Mouse (Mus musculus): ENCODE data around the gene Ift88.

Ift88 gene

GRCm38 (mm10) chr14:57523762-57524161 is 99.9 kb downstream of the Ift88 start:
- ChIA-PET CTCF (interaction anchor here in 2 of 4 experiments (0.5 to 1.4 kb wide), 2 partner anchors 10 to 431 kb away, joined by 3 to 4 read pairs; no protein-coding TSS in a partner anchor), POLR2A (interaction anchor here in 3 of 4 experiments (0.6 to 4.8 kb wide), 8 partner anchors 9 to 384 kb away, joined by 3 to 28 read pairs (median 3); partner anchors contain the start of gene Ift88 (in 1 of the 3))

GRCm38 (mm10) chr14:57524671-57525387 is 101.0 kb downstream of the Ift88 start, which contains the start of gene Il17d:
Gene Il17d, plus strand, starts transcription at chr14:57524777.
- POLR2A ChIA-PET, result interaction anchor here in 3 of 4 experiments (0.6 to 4.8 kb wide), 14 partner anchors 10 to 383 kb away, joined by 3 to 28 read pairs (median 4); partner anchors contain the start of genes Cryl1 (in 1 of the 3), Eef1akmt1 (in 1 of the 3), Ift88 (in 1 of the 3) and Xpo4 (in 1 of the 3)
- CTCF ChIA-PET, result interaction anchor here in 2 of 4 experiments (0.6 to 1.4 kb wide), 2 partner anchors 9 to 421 kb away, joined by 4 read pairs; no protein-coding TSS in a partner anchor

- ChIA-PET CTCF (interaction anchor here in 1 of 4 experiments (0.6 kb wide), 1 partner anchor 422 kb away, joined by 4 read pairs; no protein-coding TSS in a partner anchor), POLR2A (interaction anchor here in 3 of 4 experiments (0.6 to 4.8 kb wide), 13 partner anchors 9 to 139 kb away, joined by 3 to 28 read pairs (median 4); partner anchors contain the start of genes Cryl1 (in 2 of the 3), Eef1akmt1 (in 1 of the 3) and Xpo4 (in 1 of the 3))
Measured at GRCm38 (mm10) chr14:57525388-57526049, 101.7 kb downstream of the Ift88 start.

GRCm38 (mm10) chr14:57526050-57526623 is 102.3 kb downstream of the Ift88 start:
- CTCF ChIA-PET, result no interaction called here
- POLR2A ChIA-PET, result interaction anchor here in 2 of 4 experiments (0.8 to 4.8 kb wide), 12 partner anchors 8 to 138 kb away, joined by 3 to 28 read pairs (median 4); partner anchors contain the start of genes Cryl1 (in 1 of the 2), Eef1akmt1 (in 1 of the 2) and Xpo4 (in 1 of the 2)

GRCm38 (mm10) chr14:57527122-57527521 is 103.3 kb downstream of the Ift88 start:
- ChIA-PET POLR2A (interaction anchor here in 3 of 4 experiments (0.6 to 4.8 kb wide), 11 partner anchors 7 to 469 kb away, joined by 3 to 28 read pairs (median 7); partner anchors contain the start of genes Eef1akmt1 (in 1 of the 3), Gja3 (in 1 of the 3) and Xpo4 (in 1 of the 3)), CTCF (interaction anchor here in 1 of 4 experiments (1.5 kb wide), 1 partner anchor 37 kb away, joined by 3 read pairs; no protein-coding TSS in a partner anchor)

GRCm38 (mm10) chr14:57527598-57527997 is 103.7 kb downstream of the Ift88 start:
- POLR2A ChIA-PET, result interaction anchor here in 3 of 4 experiments (0.6 to 4.8 kb wide), 8 partner anchors 7 to 470 kb away, joined by 3 to 28 read pairs (median 5); partner anchors contain the start of gene Gja3 (in 1 of the 3)

GRCm38 (mm10) chr14:57529086-57529785 is 105.4 kb downstream of the Ift88 start:
- CTCF ChIA-PET, result interaction anchor here in 2 of 4 experiments (0.5 to 1.1 kb wide), 7 partner anchors 13 to 793 kb away, joined by 3 read pairs; partner anchors contain the start of genes Eef1akmt1 (in 1 of the 2) and Micu2 (in 1 of the 2)

More at GRCm38 (mm10) chr14:57527598-57527997, 103.7 kb downstream of the Ift88 start:
- CTCF ChIA-PET, result interaction anchor here in 1 of 4 experiments (1.5 kb wide), 1 partner anchor 37 kb away, joined by 3 read pairs; no protein-coding TSS in a partner anchor

GRCm38 (mm10) chr14:57529786-57530515 is 106.1 kb downstream of the Ift88 start:
- ChIA-PET POLR2A (interaction anchor here in 3 of 4 experiments (0.6 to 3.3 kb wide), 26 partner anchors 8 to 297 kb away, joined by 3 to 18 read pairs (median 4); partner anchors contain the start of gene Cryl1 (in 1 of the 3)), CTCF (interaction anchor here in 3 of 4 experiments (0.5 to 1.1 kb wide), 8 partner anchors 13 to 794 kb away, joined by 3 to 6 read pairs (median 3); partner anchors contain the start of genes Eef1akmt1 (in 1 of the 3) and Micu2 (in 1 of the 3))

More at GRCm38 (mm10) chr14:57529086-57529785, 105.4 kb downstream of the Ift88 start:
- POLR2A ChIA-PET, result interaction anchor here in 3 of 4 experiments (0.5 to 4.4 kb wide), 20 partner anchors 7 to 135 kb away, joined by 3 to 18 read pairs (median 5); partner anchors contain the start of gene Cryl1 (in 1 of the 3)

GRCm38 (mm10) chr14:57532577-57532976 is 108.7 kb downstream of the Ift88 start:
- POLR2A ChIA-PET, result no interaction called here
- CTCF ChIA-PET, result interaction anchor here (0.5 to 1.8 kb wide), 7 partner anchors 8 to 143 kb away, joined by 3 to 4 read pairs (median 4); partner anchors contain the start of gene Il17d (in 1 of the 4)

- CTCF ChIA-PET, result interaction anchor here in 3 of 4 experiments (0.5 to 1.8 kb wide), 15 partner anchors 9 to 142 kb away, joined by 3 to 5 read pairs (median 3); partner anchors contain the start of genes Eef1akmt1 (in 1 of the 3) and Il17d (in 1 of the 3)
- POLR2A ChIA-PET, result interaction anchor here in 1 of 4 experiments (1.0 to 3.3 kb wide), 3 partner anchors 8 to 83 kb away, joined by 3 to 28 read pairs (median 5); partner anchors contain the start of gene Il17d
Measured at GRCm38 (mm10) chr14:57533214-57533613, 109.4 kb downstream of the Ift88 start.

- CTCF ChIA-PET, result interaction anchor here in 3 of 4 experiments (0.5 to 1.8 kb wide), 13 partner anchors 8 to 109 kb away, joined by 3 to 5 read pairs (median 3); partner anchors contain the start of gene Il17d (in 1 of the 3)
- POLR2A ChIA-PET, result interaction anchor here in 3 of 4 experiments (0.5 to 4.0 kb wide), 7 partner anchors 7 to 83 kb away, joined by 3 to 28 read pairs (median 4); partner anchors contain the start of gene Il17d (in 1 of the 3)
Measured at GRCm38 (mm10) chr14:57533841-57534240, 110.0 kb downstream of the Ift88 start.

GRCm38 (mm10) chr14:57534346-57534745 is 110.5 kb downstream of the Ift88 start:
- ChIA-PET POLR2A (interaction anchor here in 3 of 4 experiments (0.5 to 4.0 kb wide), 9 partner anchors 7 to 136 kb away, joined by 3 to 28 read pairs (median 3); partner anchors contain the start of genes Cryl1 (in 1 of the 3) and Il17d (in 1 of the 3)), CTCF (interaction anchor here in 3 of 4 experiments (0.5 to 1.8 kb wide), 6 partner anchors 11 to 473 kb away, joined by 3 to 7 read pairs (median 4); no protein-coding TSS in a partner anchor)

- ChIA-PET POLR2A (interaction anchor here in 2 of 4 experiments (0.8 to 4.0 kb wide), 9 partner anchors 8 to 137 kb away, joined by 3 to 28 read pairs (median 3); partner anchors contain the start of genes Cryl1 (in 1 of the 2) and Il17d (in 1 of the 2)), CTCF (interaction anchor here in 1 of 4 experiments (0.9 kb wide), 1 partner anchor 14 kb away, joined by 3 read pairs; no protein-coding TSS in a partner anchor)
Measured at GRCm38 (mm10) chr14:57534961-57535360, 111.1 kb downstream of the Ift88 start.

- POLR2A ChIA-PET, result interaction anchor here in 2 of 4 experiments (1.2 to 4.0 kb wide), 6 partner anchors 8 to 137 kb away, joined by 3 to 28 read pairs (median 5); partner anchors contain the start of genes Cryl1 (in 1 of the 2) and Il17d (in 1 of the 2)
- CTCF ChIA-PET, result no interaction called here
Measured at GRCm38 (mm10) chr14:57535646-57536045, 111.8 kb downstream of the Ift88 start.

GRCm38 (mm10) chr14:57536820-57537219 is 113.0 kb downstream of the Ift88 start:
- POLR2A ChIA-PET, result interaction anchor here in 2 of 4 experiments (0.8 to 4.0 kb wide), 11 partner anchors 7 to 109 kb away, joined by 3 to 18 read pairs (median 5); no protein-coding TSS in a partner anchor

More at GRCm38 (mm10) chr14:57536820-57537219, 113.0 kb downstream of the Ift88 start:
- CTCF ChIA-PET, result interaction anchor here in 2 of 4 experiments (0.6 kb wide), 3 partner anchors 17 to 178 kb away, joined by 3 to 13 read pairs (median 4); no protein-coding TSS in a partner anchor

Measured in embryonic stem cell, embryonic (primary cell).